In genomic region chr11:98449419-98449818, GRCm38 (mm10) we compare ENCODE assay signal across 9 mouse cellular contexts. TPM values are rescaled to one million over a fixed set of nuclear protein-coding genes. Genes with fewer than 3 reads are reported as not detected.
DNase-seq lines count a peak whose midpoint lies in the region; ATAC-seq and TF ChIP-seq lines count a peak whose summit lies in the region.
"Had no signal": no experiment of that assay in that cellular context is flagged by ENCODE, and none has a peak within 500 bp of the region (broad histone marks: within the 10 kb centered on the region; RNA-seq: fewer than 3 reads in every experiment).

No protein-coding gene starts in this region.

- H3K4me1 ChIP-seq in lung, embryonic 16.5 days (replicated peaks; ENCODE audit: control insufficient read depth, insufficient read depth, low read length): peaks cover 12% of the 10 kb centered on the region
- H3K4me1 ChIP-seq in stomach, postnatal 0 days (replicated peaks; ENCODE audit: control insufficient read depth, insufficient read depth): no peaks in the 10 kb centered on the region; the same call in 1 of the 2 replicates
- peaks cover 8% of the 10 kb centered on the region for H3K4me1 ChIP-seq in midbrain, embryonic 15.5 days

- no peaks in the 10 kb centered on the region for H3K9me3 ChIP-seq in lung, embryonic 16.5 days (ENCODE audit: control insufficient read depth, low read length)
- no peaks in the 10 kb centered on the region for H3K9me3 ChIP-seq in stomach, postnatal 0 days (ENCODE audit: control insufficient read depth, low read length)
- no peaks in the 10 kb centered on the region for H3K9me3 ChIP-seq in midbrain, embryonic 15.5 days

- peaks cover 2% of the 10 kb centered on the region; the same call in 1 of the 2 replicates for H3K36me3 ChIP-seq in lung, embryonic 16.5 days (ENCODE audit: control insufficient read depth, insufficient read depth, low read length)
- H3K36me3 ChIP-seq in stomach, postnatal 0 days (ENCODE audit: control insufficient read depth, insufficient read depth, low read length): no peaks in the 10 kb centered on the region
- no peaks in the 10 kb centered on the region for H3K36me3 ChIP-seq in midbrain, embryonic 15.5 days (replicated peaks)

- no peak for ATAC-seq in lung, embryonic 16.5 days (ENCODE audit: low read depth)
- no peak for ATAC-seq in stomach, postnatal 0 days (ENCODE audit: low FRiP score, low TSS enrichment)
- no peak for ATAC-seq in midbrain, embryonic 15.5 days (replicated peaks)

- peak overlapping the region; percentile 54 for H3K4me2 ChIP-seq in lung, embryonic 16.5 days (ENCODE audit: low read depth, low read length)
- H3K4me2 ChIP-seq in stomach, postnatal 0 days (replicated peaks; ENCODE audit: low read depth): peak overlapping the region; percentile 55; the same call in 1 of the 2 replicates
- no peak overlapping the region for H3K4me2 ChIP-seq in midbrain, embryonic 15.5 days

- WGBS in lung, embryonic 16.5 days: 70% methylated on average over 3 of the region's 3 CpGs
- WGBS in stomach, postnatal 0 days: 64% methylated on average over 3 of the region's 3 CpGs
- WGBS in midbrain, embryonic 15.5 days: 91% methylated on average over 3 of the region's 3 CpGs

- TF ChIP-seq CTCF in stomach, postnatal 0 days (IDR thresholded peaks at IDR 0.05; ENCODE audit: low read depth): no peak

- DNase-seq in lung, postnatal 4 days: no peak
- DNase-seq in kidney, adult 18-20 months: peak; percentile 37
- DNase-seq in kidney, postnatal 4 days: peak; percentile 44 to 49
- DNase-seq in stomach, postnatal 0 days (ENCODE audit: low spot score): no peak
- no peak for DNase-seq in right cerebral cortex, postnatal 25 days
- DNase-seq: cerebellum, postnatal 36 days; right cerebral cortex, postnatal 14 days had no signal

- H3K9ac ChIP-seq in lung, embryonic 16.5 days (ENCODE audit: low read length): 0 out of 2 replicates have a peak overlapping the region, but pooled peaks have one; percentile 29
- H3K9ac ChIP-seq in stomach, postnatal 0 days (ENCODE audit: low read length): no peak overlapping the region
- H3K9ac ChIP-seq in midbrain, embryonic 15.5 days: no peak overlapping the region

- no peak overlapping the region for H3K27ac ChIP-seq in lung, embryonic 16.5 days (ENCODE audit: low read length)
- peak overlapping the region; percentile 40; the same call in 1 of the 2 replicates for H3K27ac ChIP-seq in stomach, postnatal 0 days (replicated peaks)
- no peak overlapping the region for H3K27ac ChIP-seq in midbrain, embryonic 15.5 days

- H3K4me3 ChIP-seq in lung, embryonic 16.5 days (ENCODE audit: low read length): 0 out of 2 replicates have a peak overlapping the region, but pooled peaks have one; percentile 2
- no peak overlapping the region for H3K4me3 ChIP-seq in stomach, postnatal 0 days (ENCODE audit: low read depth, low read length)
- H3K4me3 ChIP-seq in midbrain, embryonic 15.5 days: no peak overlapping the region

- no peak for TF ChIP-seq EP300 in stomach, postnatal 0 days (optimal IDR thresholded peaks at IDR 0.05)

- H3K27me3 ChIP-seq in lung, embryonic 16.5 days (ENCODE audit: control insufficient read depth, insufficient read depth, low read depth, low read length): peaks cover 8% of the 10 kb centered on the region
- H3K27me3 ChIP-seq in stomach, postnatal 0 days (ENCODE audit: control insufficient read depth, insufficient read depth, low read length): no peaks in the 10 kb centered on the region
- peaks cover 27% of the 10 kb centered on the region for H3K27me3 ChIP-seq in midbrain, embryonic 15.5 days (replicated peaks)

RNA-seq across cellular contexts. Expression of gene Grb7, which starts 3.2 kb away (rescaled TPM):
- polyA plus RNA-seq in lung, embryonic 16.5 days (2015; fragmentation: Nextera tagmentation; extraction: Ambion mirVana): 45.6 and 47.6 TPM in 2 replicates
- 23.0 and 23.8 TPM in 2 replicates for polyA plus RNA-seq in stomach, postnatal 0 days (2015; fragmentation: Nextera tagmentation; extraction: Ambion mirVana)
- 0.80 and 1.1 TPM in 2 replicates for polyA plus RNA-seq in midbrain, embryonic 15.5 days (2015; fragmentation: Nextera tagmentation; extraction: Ambion mirVana)

RNA-seq across cellular contexts. Expression of gene Mien1, which starts 10.6 kb away (rescaled TPM):
- 87.5 and 97.5 TPM in 2 replicates for polyA plus RNA-seq in lung, embryonic 16.5 days (2015; fragmentation: Nextera tagmentation; extraction: Ambion mirVana)
- 133 and 142 TPM in 2 replicates for polyA plus RNA-seq in stomach, postnatal 0 days (2015; fragmentation: Nextera tagmentation; extraction: Ambion mirVana)
- 233 and 238 TPM in 2 replicates for polyA plus RNA-seq in midbrain, embryonic 15.5 days (2015; fragmentation: Nextera tagmentation; extraction: Ambion mirVana)

RNA-seq across cellular contexts. Expression of gene Erbb2, which starts 37.1 kb away (rescaled TPM):
- polyA plus RNA-seq in lung, embryonic 16.5 days (2015; fragmentation: Nextera tagmentation; extraction: Ambion mirVana): 39.3 and 41.4 TPM in 2 replicates
- polyA plus RNA-seq in stomach, postnatal 0 days (2015; fragmentation: Nextera tagmentation; extraction: Ambion mirVana): 26.9 and 30.7 TPM in 2 replicates
- 6.8 and 7.7 TPM in 2 replicates for polyA plus RNA-seq in midbrain, embryonic 15.5 days (2015; fragmentation: Nextera tagmentation; extraction: Ambion mirVana)

RNA-seq across cellular contexts. Expression of gene Pgap3, which starts 49.1 kb away (rescaled TPM):
- polyA plus RNA-seq in lung, embryonic 16.5 days (2015; fragmentation: Nextera tagmentation; extraction: Ambion mirVana): 15.0 and 16.2 TPM in 2 replicates
- polyA plus RNA-seq in stomach, postnatal 0 days (2015; fragmentation: Nextera tagmentation; extraction: Ambion mirVana): 11.0 and 13.4 TPM in 2 replicates
- polyA plus RNA-seq in midbrain, embryonic 15.5 days (2015; fragmentation: Nextera tagmentation; extraction: Ambion mirVana): 9.6 and 9.9 TPM in 2 replicates

Comparison
In these comparisons a context has a peak if more than half of its experiments do, and no peak if none do; other contexts are left out.
1. DNase-seq: peak in kidney, adult 18-20 months (single experiment) and kidney, postnatal 4 days (2 of 2); none in lung, postnatal 4 days (0 of 2), stomach, postnatal 0 days (single experiment) and right cerebral cortex, postnatal 25 days (single experiment).
2. RNA of gene Grb7, which starts 3.2 kb away (polyA plus RNA-seq): 45.6 to 47.6 TPM in lung, embryonic 16.5 days and 23.0 to 23.8 TPM in stomach, postnatal 0 days; 0.80 to 1.1 TPM in midbrain, embryonic 15.5 days; every median in the first group is over 10 times any median in the second.